ENCODE assay signal across 23 mouse cellular contexts in the genomic region with DNA sequence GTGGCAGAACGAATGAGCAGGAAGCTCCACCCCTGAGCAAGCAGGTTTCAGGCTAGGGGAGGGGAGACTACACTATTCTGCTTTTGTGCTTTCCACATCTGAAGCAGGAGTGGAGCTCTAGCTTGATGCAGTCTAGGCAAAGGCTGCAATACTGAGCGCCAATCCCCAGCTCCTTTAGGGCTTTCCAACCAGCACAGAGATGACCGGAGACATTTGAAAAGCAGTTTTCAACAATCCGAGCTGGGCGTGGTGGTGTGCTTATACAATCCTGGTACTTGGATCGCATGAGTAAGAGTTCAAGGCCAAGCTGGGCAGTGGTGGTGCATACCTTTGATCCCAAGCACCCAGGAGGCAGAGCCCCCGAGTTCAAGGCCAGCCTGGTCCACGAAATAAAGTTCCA. TPM values are rescaled to one million over a fixed set of nuclear protein-coding genes. Genes with fewer than 3 reads are reported as not detected.
DNase-seq lines count a peak whose midpoint lies in the region; ATAC-seq and TF ChIP-seq lines count a peak whose summit lies in the region.
"Had no signal": no experiment of that assay in that cellular context is flagged by ENCODE, and none has a peak within 500 bp of the region (broad histone marks: within the 10 kb centered on the region; RNA-seq: fewer than 3 reads in every experiment).

No protein-coding gene starts in this region.

- TF ChIP-seq POLR2A in olfactory bulb, adult 2 months (IDR thresholded peaks at IDR 0.05; ENCODE audit: insufficient read depth, low read depth, low read length): no peak

- no peak overlapping the region for H3K4me2 ChIP-seq in embryonic facial prominence, embryonic 14.5 days (ENCODE audit: low read depth, low read length)
- no peak overlapping the region for H3K4me2 ChIP-seq in lung, embryonic 14.5 days
- H3K4me2 ChIP-seq: heart, embryonic 15.5 days; hindbrain, embryonic 14.5 days; kidney, embryonic 15.5 days; limb, embryonic 15.5 days; midbrain, embryonic 13.5 days had no signal

- 0 out of 2 replicates have a peak, but pooled peaks cover 7% of the 10 kb centered on the region for H3K4me1 ChIP-seq in embryonic facial prominence, embryonic 14.5 days (ENCODE audit: control insufficient read depth, insufficient read depth, low read length)
- peaks cover 30% of the 10 kb centered on the region for H3K4me1 ChIP-seq in embryonic facial prominence, embryonic 10.5 days
- H3K4me1 ChIP-seq in lung, embryonic 14.5 days (ENCODE audit: insufficient read depth): no peaks in the 10 kb centered on the region
- H3K4me1 ChIP-seq in olfactory bulb, adult 2 months (ENCODE audit: control insufficient read depth, insufficient read depth, low read length): peaks cover 31% of the 10 kb centered on the region
- H3K4me1 ChIP-seq: midbrain, embryonic 13.5 days had no signal

- H3K27ac ChIP-seq in embryonic facial prominence, embryonic 14.5 days (replicated peaks; ENCODE audit: low read depth, low read length): no peak overlapping the region
- no peak overlapping the region for H3K27ac ChIP-seq in embryonic facial prominence, embryonic 10.5 days (replicated peaks)
- H3K27ac ChIP-seq in lung, embryonic 14.5 days (ENCODE audit: low read depth): no peak overlapping the region
- peak overlapping the region; percentile 80 for H3K27ac ChIP-seq in olfactory bulb, adult 2 months (ENCODE audit: insufficient read depth, low read depth, low read length)
- H3K27ac ChIP-seq: heart, embryonic 15.5 days; hindbrain, embryonic 14.5 days; kidney, embryonic 15.5 days; left cerebral cortex, adult 2 months; limb, embryonic 15.5 days; midbrain, embryonic 13.5 days had no signal

- peak; percentile 16 for DNase-seq in embryonic facial prominence, embryonic 14.5 days (ENCODE audit: low spot score)
- no peak for DNase-seq in embryonic facial prominence, embryonic 10.5 days (ENCODE audit: low spot score)
- DNase-seq in lung, embryonic 14.5 days: peak; percentile 9
- DNase-seq in lung, postnatal 4 days: no peak
- no peak for DNase-seq in cerebellum, adult 9-11 months
- no peak for DNase-seq in right cerebral cortex, adult 2 months (ENCODE audit: low spot score in 2 of 2)
- DNase-seq in layer of hippocampus, adult 9-11 months: no peak
- DNase-seq: adrenal gland, postnatal 14 days; cerebellum, adult 2 months; heart, postnatal 36 days; kidney, postnatal 4 days; right cerebral cortex, postnatal 25 days; thymus, adult 18-20 months; thymus, postnatal 4 days had no signal

- no peak overlapping the region for H3K4me3 ChIP-seq in embryonic facial prominence, embryonic 14.5 days (ENCODE audit: low read depth, low read length)
- H3K4me3 ChIP-seq in embryonic facial prominence, embryonic 10.5 days: no peak overlapping the region
- no peak overlapping the region for H3K4me3 ChIP-seq in lung, embryonic 14.5 days (ENCODE audit: low read depth, low read length)
- H3K4me3 ChIP-seq in olfactory bulb, adult 2 months (ENCODE audit: insufficient read depth, low read depth, low read length): no peak overlapping the region
- H3K4me3 ChIP-seq: heart, embryonic 15.5 days; kidney, embryonic 15.5 days; left cerebral cortex, adult 2 months; limb, embryonic 15.5 days; midbrain, embryonic 13.5 days had no signal

- no peak for TF ChIP-seq CTCF in lung, embryonic 14.5 days (IDR thresholded peaks at IDR 0.05; ENCODE audit: low read depth)
- no peak for TF ChIP-seq CTCF in olfactory bulb, adult 2 months (IDR thresholded peaks at IDR 0.05; ENCODE audit: insufficient read depth, low read depth, low read length)

- WGBS in embryonic facial prominence, embryonic 14.5 days: 54% methylated on average over 8 of the region's 8 CpGs
- WGBS in embryonic facial prominence, embryonic 10.5 days: 64% methylated on average over 8 of the region's 8 CpGs
- 54% methylated on average over 7 of the region's 8 CpGs for WGBS in lung, embryonic 14.5 days
- 57% methylated on average over 8 of the region's 8 CpGs for WGBS in olfactory bulb, adult 2 months

- H3K9ac ChIP-seq in embryonic facial prominence, embryonic 14.5 days (ENCODE audit: low read depth, low read length): no peak overlapping the region
- no peak overlapping the region for H3K9ac ChIP-seq in lung, embryonic 14.5 days
- H3K9ac ChIP-seq: heart, embryonic 15.5 days; hindbrain, embryonic 14.5 days; kidney, embryonic 15.5 days; limb, embryonic 15.5 days; midbrain, embryonic 13.5 days had no signal

- ATAC-seq in embryonic facial prominence, embryonic 14.5 days (ENCODE audit: low read depth): 0 out of 2 replicates have a peak, but pooled peaks have one; percentile 27
- no peak for ATAC-seq in lung, embryonic 14.5 days (ENCODE audit: insufficient read depth)
- ATAC-seq: inflammation-experienced regulatory T-cells, adult 6 months; lung, postnatal 0 days; midbrain, embryonic 13.5 days had no signal

- no peaks in the 10 kb centered on the region for H3K27me3 ChIP-seq in embryonic facial prominence, embryonic 14.5 days (replicated peaks; ENCODE audit: control insufficient read depth, insufficient read depth, low read length)
- 0 out of 2 replicates have a peak, but pooled peaks cover 1% of the 10 kb centered on the region for H3K27me3 ChIP-seq in embryonic facial prominence, embryonic 10.5 days (replicated peaks; ENCODE audit: low read depth, poor library complexity, severe bottlenecking)
- no peaks in the 10 kb centered on the region for H3K27me3 ChIP-seq in lung, embryonic 14.5 days (ENCODE audit: insufficient read depth, low read length)
- H3K27me3 ChIP-seq: heart, embryonic 15.5 days; kidney, embryonic 15.5 days; limb, embryonic 15.5 days; midbrain, embryonic 13.5 days had no signal

- H3K36me3 ChIP-seq in embryonic facial prominence, embryonic 14.5 days (ENCODE audit: control insufficient read depth, insufficient read depth, low read length): no peaks in the 10 kb centered on the region
- no peaks in the 10 kb centered on the region for H3K36me3 ChIP-seq in embryonic facial prominence, embryonic 10.5 days (replicated peaks)
- H3K36me3 ChIP-seq in lung, embryonic 14.5 days (ENCODE audit: insufficient read depth): no peaks in the 10 kb centered on the region
- H3K36me3 ChIP-seq: heart, embryonic 15.5 days; kidney, embryonic 15.5 days; limb, embryonic 15.5 days; midbrain, embryonic 13.5 days had no signal

- H3K9me3 ChIP-seq in embryonic facial prominence, embryonic 14.5 days (ENCODE audit: control insufficient read depth, low read length): no peaks in the 10 kb centered on the region
- no peaks in the 10 kb centered on the region for H3K9me3 ChIP-seq in embryonic facial prominence, embryonic 10.5 days
- H3K9me3 ChIP-seq in lung, embryonic 14.5 days (ENCODE audit: low read depth, low read length): no peaks in the 10 kb centered on the region
- H3K9me3 ChIP-seq: heart, embryonic 15.5 days; kidney, embryonic 15.5 days; limb, embryonic 15.5 days; midbrain, embryonic 13.5 days had no signal

RNA-seq across cellular contexts. Expression of a gene that starts 5.9 kb away (rescaled TPM):
- 7.0 and 9.2 TPM in 2 replicates for polyA plus RNA-seq in embryonic facial prominence, embryonic 14.5 days (2014; fragmentation: Nextera tagmentation; extraction: Ambion mirVana)
- 10.5 and 13.0 TPM in 2 replicates for polyA plus RNA-seq in embryonic facial prominence, embryonic 10.5 days (2016; fragmentation: Nextera tagmentation; extraction: Ambion mirVana)
- polyA plus RNA-seq in lung, embryonic 14.5 days (2014; fragmentation: Nextera tagmentation; extraction: Ambion mirVana): 1.0 and 1.1 TPM in 2 replicates
- polyA plus RNA-seq in olfactory bulb, adult 2 months (2012; ENCODE audit: insufficient read depth, insufficient read length, low replicate concordance, missing spikeins): not detected in 2 replicates
- polyA plus RNA-seq: inflammation-experienced regulatory T-cells, adult 6 months; midbrain, embryonic 13.5 days had no signal

RNA-seq across cellular contexts. Expression of a gene that starts 20.7 kb away (rescaled TPM):
- polyA plus RNA-seq in embryonic facial prominence, embryonic 14.5 days (2014; fragmentation: Nextera tagmentation; extraction: Ambion mirVana): 113 and 133 TPM in 2 replicates
- polyA plus RNA-seq in embryonic facial prominence, embryonic 10.5 days (2016; fragmentation: Nextera tagmentation; extraction: Ambion mirVana): 131 and 136 TPM in 2 replicates
- 102 and 108 TPM in 2 replicates for polyA plus RNA-seq in lung, embryonic 14.5 days (2014; fragmentation: Nextera tagmentation; extraction: Ambion mirVana)
- polyA plus RNA-seq in olfactory bulb, adult 2 months (2012; ENCODE audit: insufficient read depth, insufficient read length, low replicate concordance, missing spikeins): not detected in 2 replicates

RNA-seq across cellular contexts. Expression of a gene that starts 20.7 kb away (rescaled TPM):
- 5.7 and 6.1 TPM in 2 replicates for polyA plus RNA-seq in embryonic facial prominence, embryonic 14.5 days (2014; fragmentation: Nextera tagmentation; extraction: Ambion mirVana)
- polyA plus RNA-seq in embryonic facial prominence, embryonic 10.5 days (2016; fragmentation: Nextera tagmentation; extraction: Ambion mirVana): 5.4 and 5.9 TPM in 2 replicates
- 3.1 and 4.8 TPM in 2 replicates for polyA plus RNA-seq in lung, embryonic 14.5 days (2014; fragmentation: Nextera tagmentation; extraction: Ambion mirVana)
- not detected in 2 replicates for polyA plus RNA-seq in olfactory bulb, adult 2 months (2012; ENCODE audit: insufficient read depth, insufficient read length, low replicate concordance, missing spikeins)
- polyA plus RNA-seq: inflammation-experienced regulatory T-cells, adult 6 months had no signal

RNA-seq across cellular contexts. Expression of a gene that starts 32.7 kb away (rescaled TPM):
- polyA plus RNA-seq in embryonic facial prominence, embryonic 14.5 days (2014; fragmentation: Nextera tagmentation; extraction: Ambion mirVana): 31.1 and 36.7 TPM in 2 replicates
- 35.1 and 36.4 TPM in 2 replicates for polyA plus RNA-seq in embryonic facial prominence, embryonic 10.5 days (2016; fragmentation: Nextera tagmentation; extraction: Ambion mirVana)
- polyA plus RNA-seq in lung, embryonic 14.5 days (2014; fragmentation: Nextera tagmentation; extraction: Ambion mirVana): 33.2 and 36.3 TPM in 2 replicates
- not detected in 2 replicates for polyA plus RNA-seq in olfactory bulb, adult 2 months (2012; ENCODE audit: insufficient read depth, insufficient read length, low replicate concordance, missing spikeins)

RNA-seq across cellular contexts. Expression of a gene that starts 33.8 kb away (rescaled TPM):
- 27.9 and 33.5 TPM in 2 replicates for polyA plus RNA-seq in embryonic facial prominence, embryonic 14.5 days (2014; fragmentation: Nextera tagmentation; extraction: Ambion mirVana)
- 8.2 and 8.5 TPM in 2 replicates for polyA plus RNA-seq in embryonic facial prominence, embryonic 10.5 days (2016; fragmentation: Nextera tagmentation; extraction: Ambion mirVana)
- 16.3 and 17.8 TPM in 2 replicates for polyA plus RNA-seq in lung, embryonic 14.5 days (2014; fragmentation: Nextera tagmentation; extraction: Ambion mirVana)
- polyA plus RNA-seq in olfactory bulb, adult 2 months (2012; ENCODE audit: insufficient read depth, insufficient read length, low replicate concordance, missing spikeins): not detected in 2 replicates

Comparison
In these comparisons a context has a peak if more than half of its experiments do, and no peak if none do; other contexts are left out.
1. DNase-seq: peak in embryonic facial prominence, embryonic 14.5 days (single experiment) and lung, embryonic 14.5 days (single experiment); none in embryonic facial prominence, embryonic 10.5 days (single experiment), lung, postnatal 4 days (0 of 2), cerebellum, adult 9-11 months (single experiment), right cerebral cortex, adult 2 months (0 of 2) and layer of hippocampus, adult 9-11 months (single experiment).